Mouse (Mus musculus): Measurements from ENCODE around the gene Serpina1f.

GRCm38 (mm10) chr12:103683775-103684174, 11.6 kb downstream of the Serpina1f start:
- TF ChIP-seq CTCF (IDR thresholded peaks at IDR 0.05; ENCODE audit: insufficient read depth, low read depth, low read length) (no peak), POLR2A (IDR thresholded peaks at IDR 0.05; ENCODE audit: insufficient read depth, low read depth, low read length) (no peak)

Data from olfactory bulb, adult 2 months (tissue).